Mouse (Mus musculus) C2C12 (cell line): ENCODE measurements around the gene Zbtb45. TPM values are rescaled to one million over a fixed set of nuclear protein-coding genes. Genes with fewer than 3 reads are reported as not detected.

ENCODE experiments used
- H3K27me3 ChIP-seq: one replicate; pipeline ENCODE4 v1.6.1; 2011; ENCODE audit not compliant: control insufficient read depth, insufficient read depth, insufficient read length
- H3K36me3 ChIP-seq: one replicate; pipeline ENCODE4 v1.6.1; 2011; ENCODE audit not compliant: control insufficient read depth, insufficient read depth
- H3K4me3 ChIP-seq: one replicate; pipeline ENCODE4 v1.5.1; 2011; ENCODE audit warnings: mild to moderate bottlenecking, control low read depth; ENCODE audit not compliant: poor library complexity, insufficient read depth, severe bottlenecking
- H3K79me2 ChIP-seq: one replicate; pipeline ENCODE4 v1.6.1; 2011; ENCODE audit not compliant: control insufficient read depth, insufficient read depth
- H3K79me3 ChIP-seq: one replicate; pipeline ENCODE4 v1.6.1; 2011; ENCODE audit warnings: low read depth, control low read depth
- H3ac ChIP-seq: one replicate; pipeline ENCODE3; 2011; ENCODE audit warnings: low read depth; ENCODE audit not compliant: control insufficient read depth, insufficient read length
- CEBPB ChIP-seq: IDR thresholded peaks from one replicate; pipeline ENCODE4 v1.6.1; 2011; ENCODE audit warnings: low read depth, mild to moderate bottlenecking, control low read depth, moderate library complexity
- CTCF ChIP-seq: IDR thresholded peaks from one replicate; pipeline ENCODE4 v1.5.1; 2011; ENCODE audit not compliant: control insufficient read depth, insufficient read depth, insufficient read length
- FOSL1 ChIP-seq: IDR thresholded peaks from one replicate; pipeline ENCODE4 v1.8.0; 2011; ENCODE audit warnings: mild to moderate bottlenecking, low read length; ENCODE audit not compliant: poor library complexity, insufficient read depth, severe bottlenecking
- MAX ChIP-seq: IDR thresholded peaks from one replicate; pipeline ENCODE4 v1.6.1; 2011; ENCODE audit warnings: mild to moderate bottlenecking, control low read depth
- MYOD1 ChIP-seq: IDR thresholded peaks from one replicate; pipeline ENCODE4 v1.6.1; 2011; ENCODE audit warnings: low read depth; ENCODE audit not compliant: control insufficient read depth, insufficient read length
- MYOG ChIP-seq: IDR thresholded peaks from one replicate; pipeline ENCODE4 v1.6.1; 2011; ENCODE audit not compliant: control insufficient read depth, insufficient read length; ENCODE audit errors: extremely low read depth
- USF1 ChIP-seq: IDR thresholded peaks from one replicate; pipeline ENCODE4 v1.6.1; 2011; ENCODE audit warnings: low read depth, mild to moderate bottlenecking, control low read depth, moderate library complexity
- polyA plus RNA-seq: library from polyadenylated mRNA; unstranded; fragments of >200 nt; fragmentation: generic; extraction: Trizol; gene quantifications from one replicate; pipeline ENCODE4 v1.2.1, GENCODE M21; 2012; ENCODE audit warnings: missing spikeins

Gene Zbtb45
- polyA plus RNA-seq, 1 experiment, result 19.4 TPM

DNA sequence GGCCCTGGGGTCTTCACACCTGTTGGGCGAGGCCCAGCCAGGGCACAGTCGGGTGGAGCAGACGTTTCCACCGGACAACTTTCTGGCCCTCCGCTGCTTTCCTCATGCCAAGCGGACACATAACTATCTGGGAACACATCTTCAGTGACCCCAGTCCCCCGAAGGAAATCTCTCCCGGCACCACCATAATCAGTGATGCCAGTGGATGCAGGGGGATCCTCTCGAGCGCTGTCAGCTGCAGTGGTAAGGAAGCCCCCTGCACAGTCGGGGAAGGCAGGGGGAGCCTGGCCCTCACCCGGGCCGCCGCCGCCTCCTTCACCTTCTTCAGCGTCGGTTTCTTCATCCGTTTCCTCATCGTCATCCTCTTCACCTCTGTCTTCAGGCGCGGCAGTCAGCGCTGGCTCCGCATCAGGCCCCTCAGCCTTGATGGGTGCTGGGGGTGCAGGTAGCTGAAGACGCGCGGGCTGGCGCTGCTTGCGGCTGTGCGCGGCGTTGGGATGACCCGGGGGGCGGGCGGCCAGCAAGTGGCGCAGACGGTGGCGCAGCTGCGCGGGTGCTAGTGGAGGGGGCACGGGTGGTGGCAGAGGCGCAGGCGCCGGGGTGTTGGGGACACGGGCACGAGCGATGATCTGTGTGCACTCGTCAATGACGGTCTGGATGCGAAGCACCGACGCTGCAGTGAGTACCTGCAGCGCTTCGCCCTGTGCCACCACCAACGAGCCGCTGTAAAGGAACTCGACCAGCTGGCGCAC is 2.3 kb downstream of the Zbtb45 start:
- TF ChIP-seq CTCF, result no peak
- TF ChIP-seq CEBPB, result no peak
- TF ChIP-seq MYOG, result no peak
- no peak for TF ChIP-seq MAX
- TF ChIP-seq MYOD1, result no peak
- no peak for TF ChIP-seq FOSL1
- TF ChIP-seq USF1, result no peak
- Histone ChIP-seq H3K79me3 (peaks cover 6% of the 10 kb centered on the region), H3K27me3 (no peaks in the 10 kb centered on the region), H3K79me2 (peaks cover 14% of the 10 kb centered on the region), H3K4me3 (no peak overlapping the region), H3K36me3 (peaks cover 14% of the 10 kb centered on the region), H3ac (no peak overlapping the region)

DNA sequence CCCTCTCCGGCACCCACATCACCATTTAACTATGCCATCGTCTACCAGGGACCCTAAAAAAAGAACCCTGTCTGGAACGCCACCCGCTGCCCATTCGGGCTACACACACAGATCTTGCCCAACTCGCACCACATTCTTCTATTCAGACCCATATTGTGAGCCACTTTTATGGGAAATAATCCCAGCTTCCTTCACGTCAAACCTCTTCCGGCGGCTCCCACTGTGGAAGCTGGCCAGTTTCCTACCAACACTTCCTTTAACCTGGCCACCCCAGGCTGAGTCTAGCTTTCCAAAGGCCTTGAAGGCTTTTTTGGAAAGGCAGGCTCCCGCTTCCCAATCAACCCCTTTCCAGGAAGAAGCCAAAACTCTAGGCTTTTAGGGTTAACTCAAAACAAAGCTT is 3.3 kb downstream of the Zbtb45 start:
- Histone ChIP-seq H3K36me3 (peaks cover 14% of the 10 kb centered on the region), H3K27me3 (no peaks in the 10 kb centered on the region), H3K79me2 (peaks cover 14% of the 10 kb centered on the region), H3K4me3 (no peak overlapping the region), H3K79me3 (peaks cover 6% of the 10 kb centered on the region), H3ac (no peak overlapping the region)
- TF ChIP-seq CTCF (no peak), FOSL1 (no peak)

DNA sequence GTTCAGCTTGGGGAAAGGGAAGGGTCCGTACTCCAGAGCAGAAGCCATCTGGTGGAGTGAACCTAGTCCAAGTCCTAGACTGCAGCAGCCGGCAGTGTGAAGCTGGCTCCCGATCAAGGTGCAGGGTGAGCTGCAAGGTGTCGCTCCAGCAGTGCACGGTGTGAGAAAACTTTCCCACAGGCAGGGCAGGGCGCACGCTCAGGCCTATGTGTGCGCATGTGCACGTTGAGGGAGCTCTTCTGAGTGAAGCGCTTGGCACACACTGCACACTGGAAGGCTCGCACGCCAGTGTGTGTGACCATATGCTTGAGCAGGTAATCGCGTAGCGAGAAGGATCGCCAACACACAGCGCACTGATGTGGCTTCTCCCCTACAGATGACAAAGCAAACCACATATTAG is 3.8 kb downstream of the Zbtb45 start:
- Histone ChIP-seq H3K79me2 (peaks cover 14% of the 10 kb centered on the region), H3K27me3 (no peaks in the 10 kb centered on the region), H3K36me3 (peaks cover 14% of the 10 kb centered on the region), H3K4me3 (no peak overlapping the region), H3K79me3 (peaks cover 6% of the 10 kb centered on the region), H3ac (no peak overlapping the region)
- TF ChIP-seq USF1 (no peak), CTCF (no peak), MYOG (no peak), FOSL1 (no peak)

DNA sequence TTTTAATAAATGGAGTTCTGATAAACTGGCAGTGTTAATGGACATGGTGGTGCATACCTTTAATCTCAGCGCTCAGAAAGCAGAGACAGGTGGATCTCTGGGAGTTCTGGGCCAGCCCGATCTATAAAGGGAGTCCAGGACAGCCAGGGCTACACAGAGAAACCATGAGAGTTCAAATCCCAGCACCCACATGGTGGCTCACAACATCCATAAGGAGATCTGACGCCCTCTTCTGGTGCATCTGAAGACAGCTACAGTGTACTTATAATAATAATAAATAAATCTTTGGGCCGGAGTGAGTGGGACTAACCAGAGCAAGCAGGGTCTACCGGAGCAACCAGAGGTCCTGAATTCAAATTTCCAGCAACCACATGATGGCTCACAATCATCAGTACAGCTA is 6.5 kb downstream of the Zbtb45 start:
- H3K4me3 ChIP-seq, result no peak overlapping the region
- H3K27me3 ChIP-seq, result no peaks in the 10 kb centered on the region
- peaks cover 7% of the 10 kb centered on the region for H3K79me2 ChIP-seq
- no peak overlapping the region for H3ac ChIP-seq
- H3K36me3 ChIP-seq, result peaks cover 14% of the 10 kb centered on the region
- TF ChIP-seq CTCF (no peak), MYOD1 (no peak), USF1 (no peak), MYOG (no peak), CEBPB (no peak), FOSL1 (no peak), MAX (no peak)
- H3K79me3 ChIP-seq, result peaks cover 4% of the 10 kb centered on the region

DNA sequence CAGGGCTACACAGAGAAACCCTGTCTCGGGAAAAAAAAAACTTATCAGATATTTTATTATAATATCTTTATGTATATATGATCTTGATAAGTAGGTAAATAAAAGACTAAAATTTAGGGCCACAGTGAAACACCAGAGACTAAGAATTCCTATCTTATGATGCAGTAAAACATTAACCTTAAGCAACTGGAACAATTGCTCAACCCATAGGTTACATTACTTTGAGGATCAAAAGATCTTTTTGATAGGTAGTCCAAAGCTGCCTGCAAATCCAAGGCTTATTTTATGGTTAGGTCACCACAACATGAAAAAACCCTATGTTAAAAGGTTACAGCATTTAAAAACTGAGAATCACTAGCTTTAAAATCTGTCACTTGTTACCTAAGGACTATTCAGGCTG is 8.2 kb downstream of the Zbtb45 start:
- TF ChIP-seq MYOG (no peak), FOSL1 (no peak), CTCF (no peak), CEBPB (no peak), USF1 (no peak), MAX (no peak), MYOD1 (no peak)
- H3K79me2 ChIP-seq, result no peaks in the 10 kb centered on the region
- no peak overlapping the region for H3K4me3 ChIP-seq
- H3K79me3 ChIP-seq, result peaks cover 2% of the 10 kb centered on the region
- H3ac ChIP-seq, result no peak overlapping the region
- no peaks in the 10 kb centered on the region for H3K27me3 ChIP-seq
- peaks cover 10% of the 10 kb centered on the region for H3K36me3 ChIP-seq

DNA sequence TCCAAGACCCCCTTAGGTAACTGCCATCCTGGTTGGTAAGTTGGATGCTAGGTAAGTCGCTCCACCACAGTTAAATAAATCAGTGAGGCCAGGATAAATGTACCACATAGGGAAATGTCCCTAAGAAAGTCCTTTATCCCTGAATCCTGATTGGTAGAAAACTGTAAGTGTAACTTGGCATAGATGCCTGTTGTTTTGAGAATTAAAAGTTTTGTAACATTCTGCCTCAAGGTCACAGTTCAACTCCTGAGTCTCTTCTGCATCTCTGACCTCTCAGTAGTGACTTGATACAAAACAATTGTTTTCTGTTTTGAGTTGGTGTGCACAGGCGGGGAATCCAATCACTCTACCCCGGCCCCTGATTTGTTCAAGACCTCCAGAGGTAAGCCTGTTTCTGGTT is 11.0 kb downstream of the Zbtb45 start, which contains the start of gene Trim28:
TSS of gene Trim28 (plus strand) at position 264 of the 400 bp plus-strand sequence.
- no peak within 1 kb of the TSS for H3ac ChIP-seq
- TF ChIP-seq USF1 (no peak), CTCF (no peak), MYOD1 (no peak), FOSL1 (no peak), CEBPB (no peak), MYOG (no peak), MAX (no peak)
- H3K79me3 ChIP-seq, result no peaks in the 10 kb centered on the region

More for the DNA sequence above, 11.0 kb downstream of the Zbtb45 start, which contains the start of gene Trim28:
- H3K36me3 ChIP-seq, result no peaks in the 10 kb centered on the region
- no peaks in the 10 kb centered on the region for H3K27me3 ChIP-seq
- H3K79me2 ChIP-seq, result no peaks in the 10 kb centered on the region
- H3K4me3 ChIP-seq, result no peak within 1 kb of the TSS
